Mouse (Mus musculus) brain, embryonic 14.5 days (tissue): ENCODE data around the gene Clrn2.

Source experiments
- CTCF ChIP-seq: fragments of 200-500 bp; IDR thresholded peaks from 2 replicates; pipeline ENCODE4 v1.5.1; 2012; ENCODE audit warnings: inconsistent platforms, mild to moderate bottlenecking, moderate library complexity, borderline replicate concordance; ENCODE audit not compliant: insufficient read depth, insufficient read length; ENCODE audit errors: extremely low read depth
- POLR2A ChIP-seq: fragments of 200-500 bp; IDR thresholded peaks from 2 replicates; pipeline ENCODE4 v1.6.1; 2012; ENCODE audit warnings: mild to moderate bottlenecking, inconsistent platforms, borderline replicate concordance; ENCODE audit not compliant: poor library complexity, insufficient read depth, insufficient read length, severe bottlenecking; ENCODE audit errors: extremely low read depth

DNA sequence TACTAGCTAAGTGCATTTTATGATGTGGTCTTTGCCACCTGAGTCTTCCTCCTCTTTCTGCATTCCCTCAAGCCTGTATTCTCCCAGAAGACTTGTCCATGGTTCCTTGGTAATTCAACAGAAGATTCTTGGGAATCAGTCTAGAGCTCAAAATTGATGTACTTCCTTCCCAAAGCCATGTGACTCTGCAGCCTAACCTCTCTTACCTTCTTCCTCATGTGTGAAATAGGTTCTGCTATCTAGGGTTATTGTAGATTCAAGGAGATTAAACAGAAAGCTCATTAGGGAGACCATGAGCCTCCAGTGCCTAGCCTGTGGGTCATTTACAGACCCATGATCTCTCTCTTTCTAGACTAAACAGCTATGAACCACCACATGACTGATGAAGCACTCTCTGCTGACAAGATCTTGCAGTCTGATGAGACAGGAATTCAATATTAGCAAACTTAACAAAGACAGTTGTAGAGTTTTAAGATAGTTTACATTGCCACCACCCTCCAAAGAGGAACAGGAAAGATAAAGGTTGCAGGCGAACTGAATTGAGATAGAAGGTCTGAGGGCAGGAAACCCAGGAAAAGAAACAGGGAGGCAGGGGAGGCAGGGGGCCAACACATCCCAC lies 27.0 kb upstream of the Clrn2 start:
- TF ChIP-seq CTCF (no peak), POLR2A (no peak)
